Mouse (Mus musculus) liver, embryonic 11.5 days (tissue): Measurements from ENCODE around the gene Naa35. TPM values are rescaled to one million over a fixed set of nuclear protein-coding genes. Genes with fewer than 3 reads are reported as not detected.

Source experiments
- ATAC-seq: fragments of 200-750 bp; cut with Nextera tagmentation; replicated peaks from 2 replicates; pipeline ENCODE4 v1.8.0; 2017; ENCODE audit warnings: moderate number of reproducible peaks, mild to moderate bottlenecking, moderate TSS enrichment, moderate library complexity; ENCODE audit not compliant: low FRiP score
- DNase-seq: peaks from one replicate; pipeline ENCODE4 v3.0.0-alpha.2; 2017; ENCODE audit warnings: low spot score
- H3K27ac ChIP-seq: fragments of 300-500 bp; sonication (generic); 2 replicates; pipeline ENCODE4 v1.5.1; 2014; ENCODE audit warnings: mild to moderate bottlenecking, low read depth, low read length, control low read depth
- H3K27me3 ChIP-seq: fragments of 300-500 bp; sonication (generic); replicated peaks from 2 replicates; pipeline ENCODE4 v1.6.1; 2014; ENCODE audit warnings: low read length, mixed read lengths; ENCODE audit not compliant: control insufficient read depth, insufficient read depth
- H3K36me3 ChIP-seq: fragments of 300-500 bp; sonication (generic); 2 replicates; pipeline ENCODE4 v1.6.1; 2014; ENCODE audit warnings: mild to moderate bottlenecking, low read length, moderate library complexity, mixed read lengths; ENCODE audit not compliant: control insufficient read depth, insufficient read depth
- H3K4me1 ChIP-seq: fragments of 300-500 bp; sonication (generic); replicated peaks from 2 replicates; pipeline ENCODE4 v1.6.1; 2014; ENCODE audit warnings: low read length, mixed read lengths; ENCODE audit not compliant: control insufficient read depth, insufficient read depth
- H3K4me2 ChIP-seq: fragments of 300-500 bp; sonication (generic); 2 replicates; pipeline ENCODE4 v1.6.1; 2014; ENCODE audit warnings: mild to moderate bottlenecking, control low read depth, moderate library complexity
- H3K4me3 ChIP-seq: fragments of 300-500 bp; sonication (generic); 2 replicates; pipeline ENCODE4 v1.5.1; 2014; ENCODE audit warnings: low read depth, low read length, control low read depth
- H3K9ac ChIP-seq: fragments of 300-500 bp; sonication (generic); 2 replicates; pipeline ENCODE4 v1.6.1; 2014; ENCODE audit warnings: low read depth, low read length, control low read depth
- H3K9me3 ChIP-seq: fragments of 300-500 bp; sonication (generic); 2 replicates; pipeline ENCODE4 v1.6.1; 2016; ENCODE audit warnings: low read length, inconsistent platforms, mixed read lengths; ENCODE audit not compliant: control insufficient read depth
- WGBS: fragments of 180-500 bp; shearing (Covaris S2); extraction: QIAGEN DNeasy Blood & Tissue Kit; methylation state at CpG from one replicate; pipeline ENCODE4 v1.1.7; 2014; 5-methylcytosine and 5-hydroxymethylcytosine counted together
- polyA plus RNA-seq: library from polyadenylated mRNA; unstranded; fragments of >200 nt; fragmentation: Nextera tagmentation; extraction: Ambion mirVana; gene quantifications from 2 replicates; pipeline ENCODE4 v1.2.1, GENCODE M21; 2014

The Naa35 gene
- polyA plus RNA-seq = 53.6 and 59.7 TPM in 2 replicates

- peak; percentile 97 for ATAC-seq
- peak within 1 kb of the TSS; percentile 93 for H3K4me3 ChIP-seq
- peak within 1 kb of the TSS; percentile 96 for H3K4me2 ChIP-seq
- DNase-seq = peak; percentile 99
- H3K27me3 ChIP-seq = no peaks in the 10 kb centered on the region
- under 1% methylated on average over 82 of the region's 83 CpGs for WGBS
- peak within 1 kb of the TSS; percentile 86 for H3K9ac ChIP-seq
- no peaks in the 10 kb centered on the region for H3K9me3 ChIP-seq
- H3K27ac ChIP-seq = peak within 1 kb of the TSS; percentile 67
- peaks cover 15% of the 10 kb centered on the region for H3K4me1 ChIP-seq
- no peaks in the 10 kb centered on the region for H3K36me3 ChIP-seq
Measured at GRCm38 (mm10) chr13:59584947-59585647, at the start of gene Naa35, which contains the start of gene Agtpbp1. Gene Naa35, plus strand, starts transcription at chr13:59585259. Gene Agtpbp1, minus strand, starts transcription at chr13:59585227.

- no peaks in the 10 kb centered on the region for H3K9me3 ChIP-seq
- no peak overlapping the region for H3K27ac ChIP-seq
- DNase-seq (no peak), ATAC-seq (no peak)
- H3K36me3 ChIP-seq = no peaks in the 10 kb centered on the region; the same call in 1 of the 2 replicates
- H3K27me3 ChIP-seq = no peaks in the 10 kb centered on the region
- H3K9ac ChIP-seq = no peak overlapping the region
- WGBS = 91% methylated on average over 6 of the region's 6 CpGs
- no peak overlapping the region for H3K4me2 ChIP-seq
- no peaks in the 10 kb centered on the region for H3K4me1 ChIP-seq
- H3K4me3 ChIP-seq = no peak overlapping the region
Measured at GRCm38 (mm10) chr13:59535746-59536145, 49.3 kb upstream of the Naa35 start.

- ATAC-seq (no peak), DNase-seq (no peak)
- H3K4me1 ChIP-seq = no peaks in the 10 kb centered on the region
- H3K27me3 ChIP-seq = no peaks in the 10 kb centered on the region
- no peaks in the 10 kb centered on the region; the same call in 1 of the 2 replicates for H3K36me3 ChIP-seq
- H3K9me3 ChIP-seq = no peaks in the 10 kb centered on the region
- WGBS = 70% methylated on average over 2 of the region's 2 CpGs
- no peak overlapping the region for H3K27ac ChIP-seq
- H3K9ac ChIP-seq = no peak overlapping the region
- H3K4me2 ChIP-seq = no peak overlapping the region
- no peak overlapping the region for H3K4me3 ChIP-seq
Measured at GRCm38 (mm10) chr13:59536631-59537030, 48.4 kb upstream of the Naa35 start.

GRCm38 (mm10) chr13:59538661-59539060 is 46.4 kb upstream of the Naa35 start:
- ATAC-seq = no peak
- no peak overlapping the region for H3K4me2 ChIP-seq
- DNase-seq = no peak
- H3K4me3 ChIP-seq = no peak overlapping the region
- H3K36me3 ChIP-seq = no peaks in the 10 kb centered on the region; the same call in 1 of the 2 replicates
- no peaks in the 10 kb centered on the region for H3K4me1 ChIP-seq
- no peaks in the 10 kb centered on the region for H3K27me3 ChIP-seq
- no peak overlapping the region for H3K9ac ChIP-seq
- no peaks in the 10 kb centered on the region for H3K9me3 ChIP-seq
- H3K27ac ChIP-seq = no peak overlapping the region
- WGBS = 89% methylated on average over 5 of the region's 5 CpGs

GRCm38 (mm10) chr13:59540030-59540429 is 45.0 kb upstream of the Naa35 start:
- no peaks in the 10 kb centered on the region for H3K27me3 ChIP-seq
- H3K4me2 ChIP-seq = no peak overlapping the region
- no peaks in the 10 kb centered on the region for H3K9me3 ChIP-seq
- ATAC-seq (no peak), DNase-seq (no peak)
- no peaks in the 10 kb centered on the region; the same call in 1 of the 2 replicates for H3K4me1 ChIP-seq
- no peak overlapping the region for H3K27ac ChIP-seq
- no peak overlapping the region for H3K4me3 ChIP-seq
- no peak overlapping the region for H3K9ac ChIP-seq
- H3K36me3 ChIP-seq = no peaks in the 10 kb centered on the region; the same call in 1 of the 2 replicates
- 78% methylated on average over 5 of the region's 5 CpGs for WGBS

GRCm38 (mm10) chr13:59542411-59542810 is 42.6 kb upstream of the Naa35 start:
- WGBS = 92% methylated on average over 10 of the region's 10 CpGs
- no peaks in the 10 kb centered on the region for H3K9me3 ChIP-seq
- no peak for ATAC-seq

GRCm38 (mm10) chr13:59547091-59547490 is 38.0 kb upstream of the Naa35 start:
- Histone ChIP-seq H3K4me2 (no peak overlapping the region), H3K36me3 (no peaks in the 10 kb centered on the region), H3K9ac (no peak overlapping the region), H3K4me3 (no peak overlapping the region), H3K27me3 (no peaks in the 10 kb centered on the region), H3K4me1 (peaks cover 34% of the 10 kb centered on the region), H3K9me3 (no peaks in the 10 kb centered on the region), H3K27ac (no peak overlapping the region)
- 89% methylated on average over 2 of the region's 2 CpGs for WGBS
- DNase-seq (no peak), ATAC-seq (no peak)

More at GRCm38 (mm10) chr13:59542411-59542810, 42.6 kb upstream of the Naa35 start:
- H3K9ac ChIP-seq = no peak overlapping the region
- H3K4me2 ChIP-seq = no peak overlapping the region
- no peak for DNase-seq
- peaks cover 6% of the 10 kb centered on the region; the same call in 1 of the 2 replicates for H3K4me1 ChIP-seq
- H3K36me3 ChIP-seq = no peaks in the 10 kb centered on the region
- H3K4me3 ChIP-seq = no peak overlapping the region
- H3K27me3 ChIP-seq = no peaks in the 10 kb centered on the region
- H3K27ac ChIP-seq = no peak overlapping the region

- H3K27me3 ChIP-seq = no peaks in the 10 kb centered on the region
- WGBS = 89% methylated on average over 4 of the region's 4 CpGs
- H3K4me1 ChIP-seq = peaks cover 34% of the 10 kb centered on the region
- no peak overlapping the region for H3K4me2 ChIP-seq
- ATAC-seq = no peak
- H3K9ac ChIP-seq = no peak overlapping the region
- H3K27ac ChIP-seq = no peak overlapping the region
- H3K4me3 ChIP-seq = no peak overlapping the region
- no peaks in the 10 kb centered on the region for H3K36me3 ChIP-seq
- DNase-seq = no peak
- no peaks in the 10 kb centered on the region for H3K9me3 ChIP-seq
Measured at GRCm38 (mm10) chr13:59547716-59548115, 37.3 kb upstream of the Naa35 start.

- 7% methylated on average over 1 of the region's 1 CpGs for WGBS
- Histone ChIP-seq H3K4me1 (peaks cover 34% of the 10 kb centered on the region), H3K4me2 (0 out of 2 replicates have a peak overlapping the region, but pooled peaks have one; percentile 5), H3K27me3 (no peaks in the 10 kb centered on the region), H3K9me3 (no peaks in the 10 kb centered on the region), H3K9ac (no peak overlapping the region), H3K36me3 (no peaks in the 10 kb centered on the region), H3K27ac (peak overlapping the region; percentile 62), H3K4me3 (no peak overlapping the region)
- ATAC-seq (peak; percentile 46), DNase-seq (no peak)
Measured at GRCm38 (mm10) chr13:59549318-59549798, 35.7 kb upstream of the Naa35 start.
